Mouse (Mus musculus) thymus, adult 2 months (tissue): ENCODE results near the gene Scgb2b19. TPM values are rescaled to one million over a fixed set of nuclear protein-coding genes. Genes with fewer than 3 reads are reported as not detected.
"Not testable (repeated sequence)": the region's sequence is repeated elsewhere in the genome, so short reads cannot be mapped to it uniquely, and the experiment has no call there.

Experiments
- DNase-seq: peaks from one replicate; pipeline ENCODE4 v3.0.0; 2021
- H3K27ac ChIP-seq: fragments of 200-500 bp; 2 replicates; pipeline ENCODE4 v1.5.1; 2012; ENCODE audit warnings: low read length, control low read depth; ENCODE audit not compliant: control insufficient read depth, insufficient read depth
- H3K27me3 ChIP-seq: fragments of 200-500 bp; 2 replicates; pipeline ENCODE4 v1.6.1; 2012; ENCODE audit warnings: mild to moderate bottlenecking, low read length, moderate library complexity, mixed read lengths; ENCODE audit not compliant: control insufficient read depth, insufficient read depth
- H3K36me3 ChIP-seq: fragments of 200-500 bp; 2 replicates; pipeline ENCODE4 v1.6.1; 2012; ENCODE audit warnings: mild to moderate bottlenecking, low read length, moderate library complexity; ENCODE audit not compliant: control insufficient read depth, insufficient read depth
- H3K4me1 ChIP-seq: fragments of 200-500 bp; replicated peaks from 2 replicates; pipeline ENCODE4 v1.6.1; 2012; ENCODE audit warnings: low read length; ENCODE audit not compliant: control insufficient read depth, insufficient read depth
- H3K4me3 ChIP-seq: fragments of 200-500 bp; 2 replicates; pipeline ENCODE4 v1.5.1; 2012; ENCODE audit warnings: mild to moderate bottlenecking, low read length, control low read depth, moderate library complexity; ENCODE audit not compliant: control insufficient read depth, insufficient read depth
- WGBS: fragments of 180-500 bp; shearing (Covaris S2); methylation state at CpG from one replicate; pipeline ENCODE4 v1.1.7; 2018; 5-methylcytosine and 5-hydroxymethylcytosine counted together
- polyA plus RNA-seq: library from polyadenylated mRNA; depleted of rRNA; stranded (reverse); fragments of >200 nt; gene quantifications from 2 replicates; pipeline ENCODE4 v1.2.3, GENCODE M21; 2012; rRNA removed

Gene Scgb2b19
- not detected in 2 replicates for polyA plus RNA-seq

- H3K27me3 ChIP-seq, H3K27ac ChIP-seq, H3K4me3 ChIP-seq, H3K36me3 ChIP-seq, DNase-seq, H3K4me1 ChIP-seq: not testable (repeated sequence)
Measured at GRCm38 (mm10) chr7:33280238-33280637, at the start of gene Scgb2b19. TSS of gene Scgb2b19 (minus strand) at chr7:33280338.

GRCm38 (mm10) chr7:33286991-33287390, 6.9 kb upstream of the Scgb2b19 start, which contains the start of gene Scgb1b19:
TSS of gene Scgb1b19 (plus strand) at chr7:33287291.
- H3K36me3 ChIP-seq, DNase-seq, H3K27me3 ChIP-seq, H3K27ac ChIP-seq, H3K4me3 ChIP-seq, H3K4me1 ChIP-seq: not testable (repeated sequence)
- WGBS, result 80% methylated on average over 3 of the region's 3 CpGs

Other genes with a start within 250 kb of the Scgb2b19 start
- gene Scgb2b17, start 223.8 kb downstream of the Scgb2b19 start, polyA plus RNA-seq, result not detected in 2 replicates
- gene Scgb1b17, start 216.9 kb downstream of the Scgb2b19 start, polyA plus RNA-seq, result not detected in 2 replicates
- gene Scgb2b18, start 106.5 kb downstream of the Scgb2b19 start, polyA plus RNA-seq, result not detected in 2 replicates
- gene Scgb1b18, start 94.8 kb downstream of the Scgb2b19 start, polyA plus RNA-seq, result not detected in 2 replicates
- not detected in 2 replicates for gene Scgb1b19, start 7.0 kb upstream of the Scgb2b19 start, polyA plus RNA-seq
- gene Scgb2b20, start 86.0 kb upstream of the Scgb2b19 start, polyA plus RNA-seq, result not detected in 2 replicates
- not detected in 2 replicates for gene Scgb1b20, start 92.9 kb upstream of the Scgb2b19 start, polyA plus RNA-seq
- not detected in 2 replicates for gene Scgb2b21, start 240.1 kb upstream of the Scgb2b19 start, polyA plus RNA-seq